Mouse (Mus musculus) neural tube, embryonic 11.5 days (tissue): ENCODE measurements at regions not wholly inside any gene's neighbourhood (a gene's known extent, or its start where the extent isn't known, plus 50 kb on each side); places are given as distances from the start of the nearest gene placed in this dataset.

Source experiments
- ATAC-seq: fragments of 200-750 bp; cut with Nextera tagmentation; 2 replicates; pipeline ENCODE4 v1.8.0; 2017; ENCODE audit warnings: moderate number of reproducible peaks, mild to moderate bottlenecking, moderate TSS enrichment, moderate library complexity; ENCODE audit not compliant: insufficient read depth, low FRiP score, low TSS enrichment
- DNase-seq: peaks from one replicate; pipeline ENCODE4 v3.0.0-alpha.2; 2015; ENCODE audit warnings: low spot score
- H3K27ac ChIP-seq: fragments of 300-500 bp; sonication (generic); 2 replicates; pipeline ENCODE4 v1.5.1; 2014; ENCODE audit warnings: low read depth, mild to moderate bottlenecking, low read length
- H3K27me3 ChIP-seq: fragments of 300-500 bp; sonication (generic); 2 replicates; pipeline ENCODE4 v1.6.1; 2014; ENCODE audit warnings: mild to moderate bottlenecking, low read length, mixed read lengths; ENCODE audit not compliant: control insufficient read depth, insufficient read depth
- H3K36me3 ChIP-seq: fragments of 300-500 bp; sonication (generic); 2 replicates; pipeline ENCODE4 v1.6.1; 2014; ENCODE audit warnings: mild to moderate bottlenecking, low read length, moderate library complexity, mixed read lengths; ENCODE audit not compliant: control insufficient read depth, insufficient read depth
- H3K4me1 ChIP-seq: fragments of 300-500 bp; sonication (generic); 2 replicates; pipeline ENCODE4 v1.6.1; 2014; ENCODE audit warnings: low read length, mixed read lengths; ENCODE audit not compliant: control insufficient read depth, insufficient read depth
- H3K4me2 ChIP-seq: fragments of 300-500 bp; sonication (generic); 2 replicates; pipeline ENCODE4 v1.6.1; 2014; ENCODE audit warnings: low read depth, mild to moderate bottlenecking, moderate library complexity
- H3K4me3 ChIP-seq: fragments of 300-500 bp; sonication (generic); 2 replicates; pipeline ENCODE4 v1.5.1; 2014; ENCODE audit warnings: low read depth, low read length
- H3K9ac ChIP-seq: fragments of 300-500 bp; sonication (generic); 2 replicates; pipeline ENCODE4 v1.6.1; 2014; ENCODE audit warnings: mild to moderate bottlenecking, low read length
- H3K9me3 ChIP-seq: fragments of 300-500 bp; sonication (generic); 2 replicates; pipeline ENCODE4 v1.6.1; 2016; ENCODE audit warnings: low read length; ENCODE audit not compliant: control insufficient read depth
- WGBS: fragments of 180-500 bp; shearing (Covaris S2); extraction: QIAGEN DNeasy Blood & Tissue Kit; methylation state at CpG from one replicate; pipeline ENCODE4 v1.1.7; 2014; 5-methylcytosine and 5-hydroxymethylcytosine counted together

GRCm38 (mm10) chr3:74344380-74344779 is 636.2 kb upstream of the Bche start:
- H3K4me3 ChIP-seq: no peak overlapping the region
- H3K36me3 ChIP-seq: no peaks in the 10 kb centered on the region
- 51% methylated on average over 2 of the region's 2 CpGs for WGBS
- H3K4me1 ChIP-seq: no peaks in the 10 kb centered on the region
- H3K9me3 ChIP-seq: no peaks in the 10 kb centered on the region
- DNase-seq: no peak
- H3K27me3 ChIP-seq: no peaks in the 10 kb centered on the region
- no peak overlapping the region for H3K27ac ChIP-seq
- H3K4me2 ChIP-seq: no peak overlapping the region
- no peak overlapping the region for H3K9ac ChIP-seq
- peak; percentile 43; the same call in 1 of the 2 replicates for ATAC-seq
